Mouse (Mus musculus) lung, postnatal 0 days (tissue): Measurements from ENCODE around the gene Zfp672.

Source experiments
- CTCF ChIP-seq: IDR thresholded peaks from 2 replicates; pipeline ENCODE4 v1.5.1; 2016; ENCODE audit warnings: antibody characterized with exemption, mild to moderate bottlenecking
- EP300 ChIP-seq: IDR thresholded peaks from 2 replicates; pipeline ENCODE4 v1.6.1; 2016; ENCODE audit warnings: antibody characterized with exemption, mild to moderate bottlenecking, control low read depth

- TF ChIP-seq CTCF: no peak
- TF ChIP-seq EP300: no peak
These were observed 61.9 kb downstream of the Zfp672 start for GRCm38 (mm10) chr11:58268285-58268684.
